Mouse (Mus musculus) limb, embryonic 11.5 days (tissue): ENCODE measurements at regions not wholly inside any gene's neighbourhood (a gene's known extent, or its start where the extent isn't known, plus 50 kb on each side); places are given as distances from the start of the nearest gene placed in this dataset.
"Not testable (repeated sequence)": the region's sequence is repeated elsewhere in the genome, so short reads cannot be mapped to it uniquely, and the experiment has no call there.

Source experiments
- ATAC-seq: fragments of 200-750 bp; cut with Nextera tagmentation; 2 replicates; pipeline ENCODE4 v1.8.0; 2017; ENCODE audit warnings: low read depth; ENCODE audit not compliant: insufficient number of reproducible peaks, low FRiP score, low TSS enrichment
- DNase-seq: peaks from one replicate; pipeline ENCODE4 v3.0.0-alpha.2; 2015; ENCODE audit warnings: low spot score
- H3K27ac ChIP-seq: fragments of 300-500 bp; sonication (generic); replicated peaks from 2 replicates; pipeline ENCODE4 v1.5.1; 2014; ENCODE audit warnings: low read depth, mild to moderate bottlenecking, low read length
- H3K27me3 ChIP-seq: fragments of 300-500 bp; sonication (generic); 2 replicates; pipeline ENCODE4 v1.6.1; 2014; ENCODE audit warnings: mild to moderate bottlenecking, low read length, mixed read lengths; ENCODE audit not compliant: control insufficient read depth, insufficient read depth
- H3K36me3 ChIP-seq: fragments of 300-500 bp; sonication (generic); 2 replicates; pipeline ENCODE4 v1.6.1; 2014; ENCODE audit warnings: mild to moderate bottlenecking, low read length, moderate library complexity, mixed read lengths; ENCODE audit not compliant: control insufficient read depth, insufficient read depth
- H3K4me1 ChIP-seq: fragments of 300-500 bp; sonication (generic); 2 replicates; pipeline ENCODE4 v1.6.1; 2014; ENCODE audit warnings: low read length, mixed read lengths; ENCODE audit not compliant: control insufficient read depth, insufficient read depth
- H3K4me2 ChIP-seq: fragments of 300-500 bp; sonication (generic); 2 replicates; pipeline ENCODE4 v1.6.1; 2014; ENCODE audit warnings: low read depth, mild to moderate bottlenecking, moderate library complexity; ENCODE audit not compliant: severe bottlenecking
- H3K4me3 ChIP-seq: fragments of 300-500 bp; sonication (generic); 2 replicates; pipeline ENCODE4 v1.5.1; 2014; ENCODE audit warnings: low read depth, low read length
- H3K9ac ChIP-seq: fragments of 300-500 bp; sonication (generic); 2 replicates; pipeline ENCODE4 v1.6.1; 2014; ENCODE audit warnings: mild to moderate bottlenecking, low read length
- H3K9me3 ChIP-seq: fragments of 300-500 bp; sonication (generic); 2 replicates; pipeline ENCODE4 v1.6.1; 2016; ENCODE audit warnings: low read length; ENCODE audit not compliant: control insufficient read depth
- WGBS: fragments of 180-500 bp; shearing (Covaris S2); extraction: QIAGEN DNeasy Blood & Tissue Kit; methylation state at CpG from one replicate; pipeline ENCODE4 v1.1.7; 2014; 5-methylcytosine and 5-hydroxymethylcytosine counted together

- ATAC-seq = no peak
- H3K9me3 ChIP-seq = no peaks in the 10 kb centered on the region
- no peaks in the 10 kb centered on the region for H3K4me1 ChIP-seq
- WGBS = 86% methylated on average over 2 of the region's 2 CpGs
- no peak for DNase-seq
- H3K9ac ChIP-seq = no peak overlapping the region
- H3K27ac ChIP-seq = no peak overlapping the region
- H3K36me3 ChIP-seq = no peaks in the 10 kb centered on the region
- H3K4me3 ChIP-seq = no peak overlapping the region
- H3K4me2 ChIP-seq = no peak overlapping the region
- no peaks in the 10 kb centered on the region for H3K27me3 ChIP-seq
These were observed 295.5 kb downstream of the Grxcr1 start for GRCm38 (mm10) chr5:68326998-68327593.

- DNase-seq = no peak
- H3K36me3 ChIP-seq = no peaks in the 10 kb centered on the region
- H3K9me3 ChIP-seq = no peaks in the 10 kb centered on the region
- no peak overlapping the region for H3K4me3 ChIP-seq
- H3K27ac ChIP-seq = no peak overlapping the region
- H3K9ac ChIP-seq = no peak overlapping the region
- H3K27me3 ChIP-seq = no peaks in the 10 kb centered on the region
- no peaks in the 10 kb centered on the region for H3K4me1 ChIP-seq
- ATAC-seq = no peak
- 84% methylated on average over 3 of the region's 3 CpGs for WGBS
- H3K4me2 ChIP-seq = no peak overlapping the region
These were observed 297.7 kb downstream of the Grxcr1 start for GRCm38 (mm10) chr5:68329311-68329710.

GRCm38 (mm10) chr5:68329828-68330227, 298.2 kb downstream of the Grxcr1 start:
- ATAC-seq = no peak
- WGBS = 70% methylated on average over 2 of the region's 2 CpGs
- DNase-seq = no peak

GRCm38 (mm10) chr5:68350921-68351320, 319.3 kb downstream of the Grxcr1 start:
- no peaks in the 10 kb centered on the region for H3K36me3 ChIP-seq
- H3K4me3 ChIP-seq = no peak overlapping the region
- 81% methylated on average over 2 of the region's 2 CpGs for WGBS
- no peak overlapping the region for H3K9ac ChIP-seq
- DNase-seq (no peak), ATAC-seq (no peak)
- H3K4me1 ChIP-seq = no peaks in the 10 kb centered on the region
- H3K27me3 ChIP-seq = no peaks in the 10 kb centered on the region
- H3K9me3 ChIP-seq = no peaks in the 10 kb centered on the region
- H3K4me2 ChIP-seq = no peak overlapping the region
- no peak overlapping the region for H3K27ac ChIP-seq

More at GRCm38 (mm10) chr5:68329828-68330227, 298.2 kb downstream of the Grxcr1 start:
- no peaks in the 10 kb centered on the region for H3K27me3 ChIP-seq
- H3K4me2 ChIP-seq = no peak overlapping the region
- no peak overlapping the region for H3K4me3 ChIP-seq
- no peaks in the 10 kb centered on the region for H3K36me3 ChIP-seq
- H3K9me3 ChIP-seq = no peaks in the 10 kb centered on the region
- H3K27ac ChIP-seq = no peak overlapping the region
- no peak overlapping the region for H3K9ac ChIP-seq
- no peaks in the 10 kb centered on the region for H3K4me1 ChIP-seq

- no peaks in the 10 kb centered on the region for H3K27me3 ChIP-seq
- no peak overlapping the region for H3K27ac ChIP-seq
- no peaks in the 10 kb centered on the region for H3K4me1 ChIP-seq
- H3K9me3 ChIP-seq = no peaks in the 10 kb centered on the region
- no peak for ATAC-seq
- H3K9ac ChIP-seq = no peak overlapping the region
- no peak overlapping the region for H3K4me3 ChIP-seq
- H3K36me3 ChIP-seq = no peaks in the 10 kb centered on the region
- 76% methylated on average over 5 of the region's 5 CpGs for WGBS
- H3K4me2 ChIP-seq = no peak overlapping the region
- no peak for DNase-seq
These were observed 320.2 kb downstream of the Grxcr1 start for GRCm38 (mm10) chr5:68351793-68352192.

GRCm38 (mm10) chr5:68353211-68353610, 321.6 kb downstream of the Grxcr1 start:
- 78% methylated on average over 4 of the region's 4 CpGs for WGBS

GRCm38 (mm10) chr5:68353816-68354215, 322.2 kb downstream of the Grxcr1 start:
- not testable (repeated sequence) for H3K9me3 ChIP-seq, H3K4me2 ChIP-seq, DNase-seq, H3K4me1 ChIP-seq, H3K9ac ChIP-seq, H3K27ac ChIP-seq, ATAC-seq, H3K27me3 ChIP-seq, H3K4me3 ChIP-seq, H3K36me3 ChIP-seq
- WGBS = 59% methylated on average over 3 of the region's 3 CpGs

More at GRCm38 (mm10) chr5:68353211-68353610, 321.6 kb downstream of the Grxcr1 start:
- Histone ChIP-seq H3K9ac (no peak overlapping the region), H3K4me1 (no peaks in the 10 kb centered on the region), H3K9me3 (no peaks in the 10 kb centered on the region), H3K4me3 (no peak overlapping the region), H3K36me3 (no peaks in the 10 kb centered on the region), H3K27me3 (no peaks in the 10 kb centered on the region), H3K4me2 (no peak overlapping the region), H3K27ac (no peak overlapping the region)
- ATAC-seq (no peak), DNase-seq (no peak)

- 72% methylated on average over 3 of the region's 3 CpGs for WGBS
- no peak for DNase-seq
- Histone ChIP-seq H3K36me3 (no peaks in the 10 kb centered on the region), H3K9me3 (no peaks in the 10 kb centered on the region), H3K4me3 (no peak overlapping the region), H3K4me2 (no peak overlapping the region), H3K27ac (no peak overlapping the region), H3K4me1 (no peaks in the 10 kb centered on the region), H3K27me3 (no peaks in the 10 kb centered on the region), H3K9ac (no peak overlapping the region)
- ATAC-seq = no peak
These were observed 330.1 kb downstream of the Grxcr1 start for GRCm38 (mm10) chr5:68361581-68362211.

GRCm38 (mm10) chr5:68373082-68373481, 341.4 kb downstream of the Grxcr1 start:
- ATAC-seq (no peak), DNase-seq (no peak)
- no peaks in the 10 kb centered on the region for H3K4me1 ChIP-seq
- no peak overlapping the region for H3K4me3 ChIP-seq
- 67% methylated on average over 2 of the region's 2 CpGs for WGBS
- H3K27ac ChIP-seq = no peak overlapping the region
- H3K4me2 ChIP-seq = no peak overlapping the region
- no peaks in the 10 kb centered on the region for H3K9me3 ChIP-seq
- H3K36me3 ChIP-seq = no peaks in the 10 kb centered on the region
- H3K9ac ChIP-seq = no peak overlapping the region
- H3K27me3 ChIP-seq = no peaks in the 10 kb centered on the region
